Mouse (Mus musculus): Measurements from ENCODE around the gene Fbxo24. TPM values are rescaled to one million over a fixed set of nuclear protein-coding genes. Genes with fewer than 3 reads are reported as not detected.

The Fbxo24 gene
- polyA plus RNA-seq, 1 experiment from 2014 or later: 0.20 TPM

DNA sequence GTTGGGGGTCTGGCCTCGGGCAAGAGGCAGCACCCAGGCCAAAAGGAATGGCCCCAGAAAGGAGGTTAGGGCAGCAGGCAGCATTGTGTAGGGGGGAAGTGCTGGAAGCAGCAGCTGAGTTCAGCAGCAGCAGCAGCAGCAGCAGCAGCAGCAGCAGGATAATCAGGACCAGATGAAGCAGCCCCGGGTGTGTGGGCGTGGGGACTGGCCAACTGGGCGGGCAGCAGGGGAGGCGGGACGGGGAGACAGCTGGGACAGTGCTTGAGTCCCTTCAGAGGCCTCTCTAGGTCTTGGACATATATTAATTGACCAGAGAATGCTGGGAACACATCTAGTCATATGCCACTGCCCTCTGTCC lies 17.6 kb downstream of the Fbxo24 start:
- H3K4me3 ChIP-seq (ENCODE audit: control insufficient read depth in 1 of 2, insufficient read depth in 1 of 2, low read depth in 1 of 2, low read length in 2 of 2): peak overlapping the region; percentile 34 to 45
- H3K27ac ChIP-seq (replicated peaks in 1 of 2; ENCODE audit: control insufficient read depth in 1 of 2, insufficient read depth in 1 of 2, low read depth in 2 of 2, low read length in 2 of 2): peak overlapping the region; percentile 89 to 93
- peaks cover 39 to 43% of the 10 kb centered on the region in 2 experiments for H3K4me1 ChIP-seq (ENCODE audit: control insufficient read depth in 2 of 2, insufficient read depth in 2 of 2, low read length in 2 of 2)
- peak overlapping the region; percentile 74 for H3K9ac ChIP-seq (ENCODE audit: low read length)
- no peaks in the 10 kb centered on the region for H3K27me3 ChIP-seq (ENCODE audit: control insufficient read depth, insufficient read depth, low read length)
- WGBS: 3% methylated on average over 5 of the region's 6 CpGs
- H3K9me3 ChIP-seq (ENCODE audit: control insufficient read depth, low read length): no peaks in the 10 kb centered on the region
- ATAC-seq (ENCODE audit: insufficient number of reproducible peaks, insufficient read depth, low FRiP score, low read depth): peak; percentile 44; the same call in 1 of the 2 replicates
- H3K4me2 ChIP-seq (ENCODE audit: low read length): peak overlapping the region; percentile 63
- peaks cover 17% of the 10 kb centered on the region for H3K36me3 ChIP-seq (ENCODE audit: control insufficient read depth, insufficient read depth, low read length)

DNA sequence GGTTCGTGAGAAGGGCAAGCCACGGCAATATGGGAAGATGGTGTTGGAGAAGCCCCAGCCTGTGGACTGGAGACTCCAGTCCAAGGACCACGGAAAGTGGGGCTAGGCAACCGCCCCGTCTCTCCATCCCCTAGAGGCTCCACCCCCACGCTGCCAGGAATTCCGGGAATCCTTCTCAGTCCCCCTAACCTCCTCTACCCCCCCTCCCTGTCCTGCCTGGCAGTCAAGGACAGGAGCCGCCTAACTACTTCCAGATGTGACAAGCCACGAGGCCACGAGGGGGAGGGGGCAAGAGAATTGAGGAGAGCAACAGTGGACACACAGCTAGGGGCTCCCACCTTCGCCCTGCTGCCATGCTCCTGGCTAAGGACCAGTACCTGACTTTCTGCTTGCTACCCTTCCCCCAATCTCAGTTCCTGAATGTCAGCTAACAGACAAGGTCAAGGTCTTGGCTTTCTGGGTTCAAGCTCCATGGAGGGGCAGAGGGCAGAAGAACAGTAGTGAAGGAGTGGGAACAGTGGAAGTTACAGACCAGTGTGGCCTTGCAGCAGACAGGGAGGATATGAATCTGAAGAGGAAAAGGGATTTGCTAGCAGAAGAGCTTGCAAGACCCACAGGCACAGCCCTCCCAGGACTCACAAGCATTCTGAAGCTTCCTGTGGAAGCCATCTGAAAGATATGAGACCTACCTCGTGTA lies 18.1 kb downstream of the Fbxo24 start:
- Histone ChIP-seq H3K27me3 (ENCODE audit: control insufficient read depth, insufficient read depth, low read length) (no peaks in the 10 kb centered on the region), H3K4me2 (ENCODE audit: low read length) (peak overlapping the region; percentile 63), H3K36me3 (ENCODE audit: control insufficient read depth, insufficient read depth, low read length) (peaks cover 22% of the 10 kb centered on the region), H3K4me1 (ENCODE audit: control insufficient read depth in 2 of 2, insufficient read depth in 2 of 2, low read length in 2 of 2) (peaks cover 39 to 43% of the 10 kb centered on the region in 2 experiments), H3K9me3 (ENCODE audit: control insufficient read depth, low read length) (no peaks in the 10 kb centered on the region), H3K27ac (replicated peaks in 1 of 2; ENCODE audit: control insufficient read depth in 1 of 2, insufficient read depth in 1 of 2, low read depth in 2 of 2, low read length in 2 of 2) (peak overlapping the region; percentile 89 to 93), H3K9ac (ENCODE audit: low read length) (peak overlapping the region; percentile 74), H3K4me3 (ENCODE audit: control insufficient read depth in 1 of 2, insufficient read depth in 1 of 2, low read depth in 1 of 2, low read length in 2 of 2) (peak overlapping the region; percentile 34 to 45)
- ATAC-seq (ENCODE audit: insufficient number of reproducible peaks, insufficient read depth, low FRiP score, low read depth): peak; percentile 37
- WGBS: 2% methylated on average over 12 of the region's 12 CpGs

- no peaks in the 10 kb centered on the region for H3K27me3 ChIP-seq (ENCODE audit: control insufficient read depth, insufficient read depth, low read length)
- peak overlapping the region; percentile 37 to 93; a peak in 3 of 4 replicates for H3K27ac ChIP-seq (replicated peaks in 1 of 2; ENCODE audit: control insufficient read depth in 1 of 2, insufficient read depth in 1 of 2, low read depth in 2 of 2, low read length in 2 of 2)
- H3K9me3 ChIP-seq (ENCODE audit: control insufficient read depth, low read length): no peaks in the 10 kb centered on the region
- H3K9ac ChIP-seq (ENCODE audit: low read length): peak overlapping the region; percentile 74
- H3K4me1 ChIP-seq (ENCODE audit: control insufficient read depth in 2 of 2, insufficient read depth in 2 of 2, low read length in 2 of 2): peaks cover 39 to 43% of the 10 kb centered on the region in 2 experiments
- peaks cover 28% of the 10 kb centered on the region for H3K36me3 ChIP-seq (ENCODE audit: control insufficient read depth, insufficient read depth, low read length)
- H3K4me3 ChIP-seq (ENCODE audit: control insufficient read depth in 1 of 2, insufficient read depth in 1 of 2, low read depth in 1 of 2, low read length in 2 of 2): peak overlapping the region; percentile 34 to 45
- peak overlapping the region; percentile 63 for H3K4me2 ChIP-seq (ENCODE audit: low read length)
- 58% methylated on average over 4 of the region's 4 CpGs for whole genome bisulfite sequencing
- no peak for ATAC-seq (ENCODE audit: insufficient number of reproducible peaks, insufficient read depth, low FRiP score, low read depth)
Measured at GRCm38 (mm10) chr5:137610056-137610455, 18.7 kb downstream of the Fbxo24 start.

- Histone ChIP-seq H3K36me3 (ENCODE audit: control insufficient read depth, insufficient read depth, low read length) (peaks cover 34% of the 10 kb centered on the region), H3K27me3 (ENCODE audit: control insufficient read depth, insufficient read depth, low read length) (no peaks in the 10 kb centered on the region), H3K27ac (replicated peaks in 1 of 2; ENCODE audit: control insufficient read depth in 1 of 2, insufficient read depth in 1 of 2, low read depth in 2 of 2, low read length in 2 of 2) (no peak overlapping the region), H3K9me3 (ENCODE audit: control insufficient read depth, low read length) (no peaks in the 10 kb centered on the region), H3K4me1 (ENCODE audit: control insufficient read depth in 2 of 2, insufficient read depth in 2 of 2, low read length in 2 of 2) (peaks cover 39 to 43% of the 10 kb centered on the region in 2 experiments), H3K4me3 (ENCODE audit: control insufficient read depth in 1 of 2, insufficient read depth in 1 of 2, low read depth in 1 of 2, low read length in 2 of 2) (no peak overlapping the region), H3K4me2 (ENCODE audit: low read length) (no peak overlapping the region), H3K9ac (ENCODE audit: low read length) (no peak overlapping the region)
- WGBS: 76% methylated on average over 3 of the region's 3 CpGs
- no peak for ATAC-seq (ENCODE audit: insufficient number of reproducible peaks, insufficient read depth, low FRiP score, low read depth)
Measured at GRCm38 (mm10) chr5:137609292-137609691, 19.5 kb downstream of the Fbxo24 start.

GRCm38 (mm10) chr5:137608654-137609190 lies 20.1 kb downstream of the Fbxo24 start:
- WGBS: 24% methylated on average over 23 of the region's 23 CpGs
- Histone ChIP-seq H3K4me1 (ENCODE audit: control insufficient read depth in 2 of 2, insufficient read depth in 2 of 2, low read length in 2 of 2) (peaks cover 36 to 40% of the 10 kb centered on the region in 2 experiments), H3K27ac (replicated peaks in 1 of 2; ENCODE audit: control insufficient read depth in 1 of 2, insufficient read depth in 1 of 2, low read depth in 2 of 2, low read length in 2 of 2) (no peak overlapping the region)

GRCm38 (mm10) chr5:137607860-137608653 lies 20.7 kb downstream of the Fbxo24 start:
- ATAC-seq (ENCODE audit: insufficient number of reproducible peaks, insufficient read depth, low FRiP score, low read depth): no peak
- H3K4me1 ChIP-seq (ENCODE audit: control insufficient read depth in 2 of 2, insufficient read depth in 2 of 2, low read length in 2 of 2): peaks cover 31 to 36% of the 10 kb centered on the region in 2 experiments
- H3K9me3 ChIP-seq (ENCODE audit: control insufficient read depth, low read length): no peaks in the 10 kb centered on the region
- no peaks in the 10 kb centered on the region for H3K27me3 ChIP-seq (ENCODE audit: control insufficient read depth, insufficient read depth, low read length)
- H3K36me3 ChIP-seq (ENCODE audit: control insufficient read depth, insufficient read depth, low read length): peaks cover 38% of the 10 kb centered on the region
- H3K9ac ChIP-seq (ENCODE audit: low read length): peak overlapping the region; percentile 43; the same call in 1 of the 2 replicates
- H3K4me3 ChIP-seq (ENCODE audit: control insufficient read depth in 1 of 2, insufficient read depth in 1 of 2, low read depth in 1 of 2, low read length in 2 of 2): peak overlapping the region in 1 of 2 experiments; percentile 1; a peak in 1 of 4 replicates
- 28% methylated on average over 26 of the region's 26 CpGs for WGBS
- no peak overlapping the region for H3K27ac ChIP-seq (replicated peaks in 1 of 2; ENCODE audit: control insufficient read depth in 1 of 2, insufficient read depth in 1 of 2, low read depth in 2 of 2, low read length in 2 of 2)
- H3K4me2 ChIP-seq (ENCODE audit: low read length): peak overlapping the region; percentile 41

More at GRCm38 (mm10) chr5:137608654-137609190, 20.1 kb downstream of the Fbxo24 start:
- Histone ChIP-seq H3K27me3 (ENCODE audit: control insufficient read depth, insufficient read depth, low read length) (no peaks in the 10 kb centered on the region), H3K4me2 (ENCODE audit: low read length) (peak overlapping the region; percentile 41), H3K4me3 (ENCODE audit: control insufficient read depth in 1 of 2, insufficient read depth in 1 of 2, low read depth in 1 of 2, low read length in 2 of 2) (peak overlapping the region in 1 of 2 experiments; percentile 1; a peak in 1 of 4 replicates), H3K9ac (ENCODE audit: low read length) (peak overlapping the region; percentile 43; the same call in 1 of the 2 replicates), H3K9me3 (ENCODE audit: control insufficient read depth, low read length) (no peaks in the 10 kb centered on the region), H3K36me3 (ENCODE audit: control insufficient read depth, insufficient read depth, low read length) (peaks cover 35% of the 10 kb centered on the region)
- ATAC-seq (ENCODE audit: insufficient number of reproducible peaks, insufficient read depth, low FRiP score, low read depth): no peak

- peak overlapping the region; percentile 69 for H3K4me2 ChIP-seq (ENCODE audit: low read length)
- WGBS: under 1% methylated on average over 22 of the region's 22 CpGs
- no peaks in the 10 kb centered on the region for H3K9me3 ChIP-seq (ENCODE audit: control insufficient read depth, low read length)
- ATAC-seq (ENCODE audit: insufficient number of reproducible peaks, insufficient read depth, low FRiP score, low read depth): no peak
- peaks cover 30% of the 10 kb centered on the region for H3K36me3 ChIP-seq (ENCODE audit: control insufficient read depth, insufficient read depth, low read length)
- H3K27me3 ChIP-seq (ENCODE audit: control insufficient read depth, insufficient read depth, low read length): no peaks in the 10 kb centered on the region
- peak overlapping the region; percentile 75 to 80 for H3K4me3 ChIP-seq (ENCODE audit: control insufficient read depth in 1 of 2, insufficient read depth in 1 of 2, low read depth in 1 of 2, low read length in 2 of 2)
- peak overlapping the region; percentile 34 to 50 for H3K27ac ChIP-seq (replicated peaks in 1 of 2; ENCODE audit: control insufficient read depth in 1 of 2, insufficient read depth in 1 of 2, low read depth in 2 of 2, low read length in 2 of 2)
- H3K9ac ChIP-seq (ENCODE audit: low read length): peak overlapping the region; percentile 91
- H3K4me1 ChIP-seq (ENCODE audit: control insufficient read depth in 2 of 2, insufficient read depth in 2 of 2, low read length in 2 of 2): peaks cover 9 to 20% of the 10 kb centered on the region in 2 experiments
Measured at GRCm38 (mm10) chr5:137601365-137601729, 27.5 kb downstream of the Fbxo24 start.
